Mouse (Mus musculus) neural tube, embryonic 11.5 days (tissue): ENCODE measurements around the gene Slc30a10. TPM values are rescaled to one million over a fixed set of nuclear protein-coding genes. Genes with fewer than 3 reads are reported as not detected.

Experiments
- ATAC-seq: fragments of 200-750 bp; cut with Nextera tagmentation; 2 replicates; pipeline ENCODE4 v1.8.0; 2017; ENCODE audit warnings: moderate number of reproducible peaks, mild to moderate bottlenecking, moderate TSS enrichment, moderate library complexity; ENCODE audit not compliant: insufficient read depth, low FRiP score, low TSS enrichment
- DNase-seq: peaks from one replicate; pipeline ENCODE4 v3.0.0-alpha.2; 2015; ENCODE audit warnings: low spot score
- H3K27ac ChIP-seq: fragments of 300-500 bp; sonication (generic); 2 replicates; pipeline ENCODE4 v1.5.1; 2014; ENCODE audit warnings: low read depth, mild to moderate bottlenecking, low read length
- H3K27me3 ChIP-seq: fragments of 300-500 bp; sonication (generic); 2 replicates; pipeline ENCODE4 v1.6.1; 2014; ENCODE audit warnings: mild to moderate bottlenecking, low read length, mixed read lengths; ENCODE audit not compliant: control insufficient read depth, insufficient read depth
- H3K36me3 ChIP-seq: fragments of 300-500 bp; sonication (generic); 2 replicates; pipeline ENCODE4 v1.6.1; 2014; ENCODE audit warnings: mild to moderate bottlenecking, low read length, moderate library complexity, mixed read lengths; ENCODE audit not compliant: control insufficient read depth, insufficient read depth
- H3K4me1 ChIP-seq: fragments of 300-500 bp; sonication (generic); 2 replicates; pipeline ENCODE4 v1.6.1; 2014; ENCODE audit warnings: low read length, mixed read lengths; ENCODE audit not compliant: control insufficient read depth, insufficient read depth
- H3K4me2 ChIP-seq: fragments of 300-500 bp; sonication (generic); 2 replicates; pipeline ENCODE4 v1.6.1; 2014; ENCODE audit warnings: low read depth, mild to moderate bottlenecking, moderate library complexity
- H3K4me3 ChIP-seq: fragments of 300-500 bp; sonication (generic); 2 replicates; pipeline ENCODE4 v1.5.1; 2014; ENCODE audit warnings: low read depth, low read length
- H3K9ac ChIP-seq: fragments of 300-500 bp; sonication (generic); 2 replicates; pipeline ENCODE4 v1.6.1; 2014; ENCODE audit warnings: mild to moderate bottlenecking, low read length
- H3K9me3 ChIP-seq: fragments of 300-500 bp; sonication (generic); 2 replicates; pipeline ENCODE4 v1.6.1; 2016; ENCODE audit warnings: low read length; ENCODE audit not compliant: control insufficient read depth
- WGBS: fragments of 180-500 bp; shearing (Covaris S2); extraction: QIAGEN DNeasy Blood & Tissue Kit; methylation state at CpG from one replicate; pipeline ENCODE4 v1.1.7; 2014; 5-methylcytosine and 5-hydroxymethylcytosine counted together
- polyA plus RNA-seq: library from polyadenylated mRNA; unstranded; fragments of >200 nt; fragmentation: Nextera tagmentation; extraction: Ambion mirVana; gene quantifications from 2 replicates; pipeline ENCODE4 v1.2.1, GENCODE M21; 2014

Gene Slc30a10
- polyA plus RNA-seq, result 1.4 TPM in 2 replicates

DNA sequence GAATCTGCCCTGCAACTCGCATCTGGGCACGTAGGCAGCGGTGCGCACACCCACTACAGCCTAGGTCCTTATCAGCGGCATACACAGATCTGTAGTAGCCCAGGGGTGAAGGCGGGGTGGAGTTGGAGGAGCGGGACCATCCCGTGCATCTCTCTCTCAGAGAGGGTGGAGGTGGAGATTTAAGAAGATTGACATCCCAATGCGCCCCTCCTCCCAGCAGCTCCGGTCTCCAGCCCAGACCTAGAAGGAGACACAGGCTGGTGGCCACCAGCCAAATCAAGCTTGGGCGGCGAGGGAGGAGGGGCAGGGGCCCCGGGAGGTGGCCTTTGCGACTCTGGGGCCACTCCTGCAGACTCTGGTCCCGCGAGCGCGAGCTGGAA is at the start of gene Slc30a10:
Gene Slc30a10 (plus strand): TSS at position 274 of the 380 bp plus-strand sequence.
- DNase-seq (no peak), ATAC-seq (peak; percentile 71)
- Histone ChIP-seq H3K36me3 (no peaks in the 10 kb centered on the region), H3K4me3 (peak within 1 kb of the TSS; percentile 49), H3K27me3 (peaks cover 26% of the 10 kb centered on the region), H3K9me3 (no peaks in the 10 kb centered on the region), H3K9ac (peak within 1 kb of the TSS; percentile 62), H3K27ac (0 out of 2 replicates have a peak within 1 kb of the TSS, but pooled peaks have one; percentile 6), H3K4me2 (peak within 1 kb of the TSS; percentile 99), H3K4me1 (peaks cover 5% of the 10 kb centered on the region; the same call in 1 of the 2 replicates)
- WGBS, result 1% methylated on average over 18 of the region's 18 CpGs

- DNase-seq, result no peak
- Histone ChIP-seq H3K4me2 (no peak overlapping the region), H3K9ac (no peak overlapping the region), H3K4me3 (no peak overlapping the region), H3K36me3 (peaks cover 8% of the 10 kb centered on the region; the same call in 1 of the 2 replicates), H3K4me1 (no peaks in the 10 kb centered on the region), H3K27me3 (no peaks in the 10 kb centered on the region), H3K9me3 (no peaks in the 10 kb centered on the region), H3K27ac (no peak overlapping the region)
- no peak for ATAC-seq
- 97% methylated on average over 10 of the region's 10 CpGs for WGBS
Observed at GRCm38 (mm10) chr1:185405921-185406320, 48.7 kb upstream of the Slc30a10 start.

DNA sequence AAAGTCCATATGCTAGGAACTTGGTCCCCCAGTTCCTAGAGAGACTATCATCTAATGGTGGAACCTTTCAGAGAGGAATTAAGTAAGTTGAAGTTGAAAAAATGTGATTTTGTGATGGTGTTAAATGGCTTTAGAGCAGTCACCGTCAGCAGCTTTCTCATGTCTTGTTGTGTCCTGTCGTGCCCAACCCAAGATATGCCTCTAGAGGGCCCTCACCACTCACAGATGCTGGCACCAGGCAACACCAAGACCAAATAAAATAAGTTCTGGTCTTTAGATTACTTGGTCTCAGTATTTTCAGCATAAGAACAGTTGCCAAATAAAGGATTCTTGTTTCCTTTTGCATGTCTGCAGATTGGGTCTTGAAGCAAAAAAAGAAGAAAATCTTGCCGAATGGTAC is 44.8 kb upstream of the Slc30a10 start:
- no peak for DNase-seq
- 87% methylated on average over 3 of the region's 3 CpGs for WGBS

GRCm38 (mm10) chr1:185418011-185418410 is 36.6 kb upstream of the Slc30a10 start:
- Histone ChIP-seq H3K9ac (no peak overlapping the region), H3K27me3 (no peaks in the 10 kb centered on the region), H3K4me1 (no peaks in the 10 kb centered on the region), H3K4me3 (no peak overlapping the region), H3K9me3 (no peaks in the 10 kb centered on the region), H3K36me3 (peaks cover 12% of the 10 kb centered on the region), H3K4me2 (no peak overlapping the region), H3K27ac (no peak overlapping the region)
- no peak for ATAC-seq
- 93% methylated on average over 9 of the region's 9 CpGs for WGBS
- DNase-seq, result no peak

More for the DNA sequence above, 44.8 kb upstream of the Slc30a10 start:
- H3K27me3 ChIP-seq, result no peaks in the 10 kb centered on the region
- H3K4me3 ChIP-seq, result no peak overlapping the region
- peaks cover 9% of the 10 kb centered on the region; the same call in 1 of the 2 replicates for H3K36me3 ChIP-seq
- no peaks in the 10 kb centered on the region for H3K4me1 ChIP-seq
- no peaks in the 10 kb centered on the region for H3K9me3 ChIP-seq
- no peak overlapping the region for H3K27ac ChIP-seq
- ATAC-seq, result no peak
- no peak overlapping the region for H3K9ac ChIP-seq
- no peak overlapping the region for H3K4me2 ChIP-seq

- H3K36me3 ChIP-seq, result peaks cover 16% of the 10 kb centered on the region
- H3K4me1 ChIP-seq, result no peaks in the 10 kb centered on the region
- H3K9ac ChIP-seq, result no peak overlapping the region
- no peaks in the 10 kb centered on the region for H3K9me3 ChIP-seq
- no peak overlapping the region for H3K4me2 ChIP-seq
- no peak for ATAC-seq
- DNase-seq, result no peak
- no peak overlapping the region for H3K27ac ChIP-seq
- no peaks in the 10 kb centered on the region for H3K27me3 ChIP-seq
- WGBS, result 90% methylated on average over 5 of the region's 5 CpGs
- no peak overlapping the region for H3K4me3 ChIP-seq
Observed at GRCm38 (mm10) chr1:185419805-185420204, 34.8 kb upstream of the Slc30a10 start.

DNA sequence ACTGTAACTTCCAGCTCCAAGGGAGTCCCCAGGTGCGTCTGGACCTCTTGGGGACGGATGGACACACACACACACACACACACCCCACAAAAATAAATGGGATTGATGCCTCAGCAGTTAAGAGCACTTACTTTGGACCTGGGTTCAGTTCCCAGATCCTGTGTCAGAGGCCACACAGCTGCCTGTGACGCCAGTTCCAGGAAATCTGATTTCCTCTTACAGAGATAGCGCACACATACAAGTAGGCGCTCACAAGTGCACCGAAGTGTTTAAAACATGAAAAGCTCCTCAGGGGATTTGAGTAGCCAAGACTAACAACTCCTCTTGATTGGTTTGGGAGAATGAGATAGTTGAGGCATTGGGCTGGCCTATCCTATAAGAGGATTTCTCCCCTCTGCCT is 33.9 kb upstream of the Slc30a10 start:
- WGBS, result 98% methylated on average over 6 of the region's 6 CpGs
- DNase-seq (no peak), ATAC-seq (no peak)
- H3K4me3 ChIP-seq, result no peak overlapping the region
- H3K27me3 ChIP-seq, result no peaks in the 10 kb centered on the region
- H3K4me1 ChIP-seq, result no peaks in the 10 kb centered on the region
- no peak overlapping the region for H3K9ac ChIP-seq
- peaks cover 18% of the 10 kb centered on the region for H3K36me3 ChIP-seq
- H3K4me2 ChIP-seq, result no peak overlapping the region
- H3K9me3 ChIP-seq, result no peaks in the 10 kb centered on the region
- no peak overlapping the region for H3K27ac ChIP-seq

GRCm38 (mm10) chr1:185426583-185426982 is 28.1 kb upstream of the Slc30a10 start:
- no peak for DNase-seq
- Histone ChIP-seq H3K4me2 (no peak overlapping the region), H3K36me3 (peaks cover 9% of the 10 kb centered on the region), H3K4me3 (no peak overlapping the region), H3K27me3 (no peaks in the 10 kb centered on the region), H3K9me3 (no peaks in the 10 kb centered on the region), H3K27ac (no peak overlapping the region), H3K4me1 (no peaks in the 10 kb centered on the region), H3K9ac (no peak overlapping the region)
- 98% methylated on average over 5 of the region's 5 CpGs for WGBS
- no peak for ATAC-seq

- 92% methylated on average over 5 of the region's 5 CpGs for WGBS
- Histone ChIP-seq H3K27me3 (no peaks in the 10 kb centered on the region), H3K4me3 (no peak overlapping the region), H3K9ac (no peak overlapping the region), H3K27ac (no peak overlapping the region), H3K4me1 (no peaks in the 10 kb centered on the region), H3K36me3 (peaks cover 4% of the 10 kb centered on the region; the same call in 1 of the 2 replicates), H3K9me3 (no peaks in the 10 kb centered on the region), H3K4me2 (no peak overlapping the region)
- no peak for ATAC-seq
- DNase-seq, result no peak
Observed at GRCm38 (mm10) chr1:185430488-185430887, 24.2 kb upstream of the Slc30a10 start.

DNA sequence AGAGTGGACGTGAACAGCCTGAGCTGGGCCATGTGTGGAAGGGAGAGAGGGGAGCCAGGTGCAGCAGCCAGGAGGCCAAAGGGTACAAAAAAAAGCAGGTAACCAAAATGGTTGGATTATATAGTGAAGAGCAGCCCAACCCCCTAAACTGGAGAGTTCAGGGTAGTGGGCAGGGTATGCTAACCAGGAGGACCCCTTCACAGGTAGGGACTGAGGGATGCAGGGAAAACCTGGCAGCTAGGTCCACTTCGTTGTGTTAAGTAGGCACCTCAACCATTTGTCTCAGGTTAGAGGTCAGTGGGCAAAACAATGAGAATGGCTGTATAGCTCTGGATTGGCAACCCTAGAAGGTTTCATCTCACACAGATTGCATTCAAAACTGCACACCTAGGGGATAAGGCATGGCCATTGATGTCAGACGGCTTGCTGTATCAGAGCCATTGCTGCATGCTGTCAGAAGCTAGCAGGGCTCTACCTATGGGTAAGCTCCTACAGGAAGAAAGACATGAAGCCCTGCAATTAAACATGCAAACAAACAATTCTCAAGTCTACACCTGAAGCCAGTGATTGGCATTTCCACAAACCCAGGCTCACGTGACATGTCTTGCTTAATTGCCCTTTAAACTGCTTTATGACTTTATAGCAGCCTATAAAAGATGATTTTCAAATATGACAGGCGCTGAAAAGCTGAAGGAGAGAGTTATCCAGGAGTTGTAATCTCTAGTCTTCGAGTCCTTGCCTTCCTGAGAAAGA is 23.2 kb upstream of the Slc30a10 start:
- DNase-seq, result no peak
- Histone ChIP-seq H3K36me3 (peaks cover 2% of the 10 kb centered on the region; the same call in 1 of the 2 replicates), H3K4me3 (no peak overlapping the region), H3K27ac (no peak overlapping the region), H3K9me3 (no peaks in the 10 kb centered on the region), H3K9ac (no peak overlapping the region), H3K4me2 (no peak overlapping the region), H3K4me1 (no peaks in the 10 kb centered on the region), H3K27me3 (no peaks in the 10 kb centered on the region)
- ATAC-seq, result no peak
- WGBS, result 73% methylated on average over 6 of the region's 6 CpGs
